Mouse (Mus musculus): ENCODE measurements around the gene Pctp.

DNA sequence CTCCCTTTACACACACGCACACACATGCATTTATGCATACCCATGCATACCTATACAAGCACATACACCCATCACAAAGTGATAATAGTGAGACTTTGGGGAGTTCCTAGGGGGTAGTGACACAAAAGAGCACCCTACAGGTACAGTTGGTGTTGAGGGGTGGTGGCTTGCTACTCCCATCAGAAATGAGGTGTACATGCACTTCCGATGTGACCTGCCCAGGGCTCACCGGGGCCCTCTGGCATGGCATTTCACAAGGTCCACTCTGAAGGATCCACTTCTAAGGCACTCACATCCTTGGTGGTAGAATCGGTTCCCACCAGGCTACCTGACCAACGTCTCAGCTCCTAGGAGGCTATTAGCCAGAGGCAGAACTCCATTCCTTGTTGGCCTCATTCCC lies 26.3 kb downstream of the Pctp start:
- TF ChIP-seq CTCF (IDR thresholded peaks at IDR 0.05; ENCODE audit: control insufficient read depth, insufficient read depth, low read length) = no peak
- no peak for TF ChIP-seq POLR2A (IDR thresholded peaks at IDR 0.05; ENCODE audit: borderline replicate concordance, control insufficient read depth, low read depth, low read length)
